Mouse (Mus musculus) T-cell, adult 2 months (primary cell): ENCODE results near the gene Cyp4f15.
"Not testable (repeated sequence)": the region's sequence is repeated elsewhere in the genome, so short reads cannot be mapped to it uniquely, and the experiment has no call there.

Experiments
- DNase-seq: peaks from one replicate; pipeline ENCODE4 v3.0.0; 2022; ENCODE audit warnings: low spot score

The Cyp4f15 gene

DNA sequence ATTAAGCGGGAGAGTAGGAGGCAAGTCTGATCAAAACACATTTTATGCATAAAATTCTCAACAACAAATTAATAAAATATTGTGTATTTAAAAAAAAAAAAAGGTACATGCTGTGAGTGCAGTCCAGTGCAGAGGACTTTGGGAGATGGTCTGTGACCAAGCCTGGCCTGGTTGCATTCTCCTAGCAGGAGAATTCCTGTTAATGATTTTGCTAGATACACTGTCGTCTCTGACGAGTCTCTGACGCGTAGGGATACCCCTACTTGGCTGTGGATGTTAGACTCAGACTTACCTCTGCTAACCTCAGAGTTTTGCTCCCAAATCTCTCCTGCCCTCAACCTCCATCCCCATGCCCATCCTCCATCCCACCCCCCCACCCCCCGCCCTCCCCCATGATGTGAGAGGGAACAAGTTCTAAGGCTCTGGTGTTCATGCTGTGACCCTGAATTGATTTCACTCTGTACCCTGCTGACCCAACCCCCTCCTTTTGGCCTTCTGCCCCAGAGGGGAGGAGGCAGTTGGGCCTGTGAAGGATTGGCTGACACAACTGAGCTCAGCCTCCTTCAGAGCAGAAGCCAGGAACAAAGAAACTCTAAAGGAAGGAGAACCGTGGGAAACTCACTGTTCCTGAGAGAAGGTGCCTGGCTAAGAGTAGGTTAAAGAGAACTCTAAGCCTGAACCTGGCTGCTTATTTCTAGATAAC, at the start of gene Cyp4f15:
Gene Cyp4f15, plus strand, starts transcription at position 580 of the 703 bp plus-strand sequence.
- no peak for DNase-seq

DNA sequence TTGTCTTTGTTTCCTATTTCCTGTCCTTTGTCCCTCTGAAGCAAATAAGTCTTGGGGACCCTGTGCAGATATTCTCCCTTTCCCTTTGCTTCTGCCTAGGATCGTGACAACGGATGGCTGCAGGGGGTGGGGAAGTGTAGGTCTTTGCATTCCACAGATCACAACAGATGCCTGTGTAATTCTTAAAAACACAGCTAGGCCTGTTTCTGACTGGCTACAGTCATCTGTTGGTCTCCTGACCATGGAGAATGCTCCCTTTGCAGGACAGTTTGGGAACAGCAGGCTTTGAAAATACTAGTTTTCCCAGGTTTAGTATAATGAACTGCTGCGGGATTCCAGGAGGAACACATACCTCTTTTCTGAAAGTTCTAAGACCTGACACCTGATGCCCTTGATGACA, 49.1 kb upstream of the Cyp4f15 start:
- DNase-seq = no peak

DNA sequence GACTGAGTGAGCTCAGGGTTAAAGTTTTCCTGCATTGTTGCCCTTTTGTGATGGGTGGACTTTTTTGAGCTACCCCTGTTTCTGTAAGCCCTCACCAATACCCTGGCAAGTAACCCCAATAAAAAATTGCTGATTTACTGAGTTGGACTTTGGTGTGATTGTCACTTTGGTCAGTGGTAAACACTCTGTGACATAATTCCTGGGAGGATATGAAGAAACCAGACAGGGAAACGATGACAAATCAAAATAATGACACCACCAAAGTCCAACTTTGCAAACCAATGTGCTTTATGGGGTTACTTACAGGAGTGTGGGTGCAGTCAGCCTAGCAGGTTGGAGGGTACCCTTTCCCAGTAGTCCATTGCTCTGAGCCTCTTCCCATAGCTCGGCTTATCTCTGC, 48.3 kb upstream of the Cyp4f15 start:
- no peak for DNase-seq

DNA sequence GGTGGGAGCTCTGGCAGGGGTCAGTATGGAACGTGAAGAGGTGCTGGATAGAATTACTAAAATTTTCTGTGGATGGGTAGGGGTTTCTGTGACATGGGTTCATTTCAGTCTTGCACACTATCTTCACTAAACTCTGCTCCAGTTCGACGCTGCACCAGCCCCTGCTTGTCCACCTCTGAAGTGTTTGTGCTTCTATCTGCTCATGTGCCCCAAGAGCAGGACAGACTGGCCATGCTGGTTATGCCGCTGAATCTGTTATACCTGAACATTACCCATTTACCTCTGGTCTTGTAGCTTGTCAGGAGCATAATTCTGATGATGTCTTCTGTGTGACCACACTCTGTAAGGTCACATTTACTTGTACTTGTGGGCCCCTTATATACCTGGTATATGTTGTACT, 38.8 kb upstream of the Cyp4f15 start:
- DNase-seq = no peak

DNA sequence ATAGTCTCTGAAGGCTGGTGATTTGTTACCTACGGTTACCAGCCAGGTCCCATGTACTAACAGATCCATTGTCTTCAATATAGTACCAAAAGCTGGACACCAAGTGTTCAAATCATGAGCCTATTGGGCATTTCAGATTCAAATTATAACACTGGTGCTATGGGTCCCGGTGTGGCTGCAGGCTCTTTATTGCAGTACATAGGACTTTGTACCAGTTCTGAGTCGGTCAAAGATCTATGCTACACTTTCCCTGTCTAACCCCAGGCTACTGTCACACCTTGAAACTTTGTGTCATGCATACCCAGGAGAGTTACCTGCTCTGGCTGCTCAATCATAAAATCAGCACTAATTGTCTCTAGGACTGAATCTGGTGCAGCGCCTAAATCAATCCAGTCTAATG, 31.6 kb upstream of the Cyp4f15 start:
- no peak for DNase-seq

DNA sequence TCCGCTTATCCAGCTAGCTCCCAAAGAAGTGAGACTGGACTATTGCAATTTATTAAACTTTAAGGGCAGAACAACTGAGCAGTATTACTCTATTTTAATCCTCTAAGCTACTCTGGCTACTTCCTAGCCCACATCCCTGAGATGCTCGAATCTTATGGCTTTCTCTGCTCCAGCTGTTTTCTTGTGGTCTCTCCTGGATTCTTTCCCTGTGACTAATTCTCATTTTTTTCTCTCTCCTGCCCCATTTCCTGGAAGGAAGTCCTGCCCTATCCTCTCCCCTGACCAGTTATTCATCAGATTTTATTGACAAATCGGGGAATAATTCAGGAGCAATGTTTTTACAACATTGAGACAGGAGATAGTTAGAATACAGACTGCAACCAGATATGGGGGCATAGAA, 28.4 kb upstream of the Cyp4f15 start:
- no peak for DNase-seq

DNA sequence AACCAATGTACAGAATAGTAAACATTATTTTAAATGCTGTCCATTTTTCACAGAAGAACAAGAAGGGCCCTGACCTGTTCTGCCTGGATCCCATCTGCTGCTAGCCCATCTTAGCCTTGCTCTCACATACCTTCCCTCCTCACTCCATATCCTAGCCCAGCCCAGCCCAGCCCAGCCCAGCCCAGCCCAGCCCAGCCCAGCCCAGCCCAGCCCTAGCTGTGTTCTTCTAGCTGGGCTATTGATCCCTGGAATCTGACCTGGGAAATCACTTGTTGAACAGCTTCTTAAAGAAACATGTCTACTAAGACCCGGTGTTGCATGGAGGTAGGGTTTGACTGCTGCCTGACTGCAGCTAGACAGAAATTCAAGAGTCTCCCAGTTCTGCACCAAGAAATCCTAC, 27.2 kb upstream of the Cyp4f15 start:
- DNase-seq = no peak

DNA sequence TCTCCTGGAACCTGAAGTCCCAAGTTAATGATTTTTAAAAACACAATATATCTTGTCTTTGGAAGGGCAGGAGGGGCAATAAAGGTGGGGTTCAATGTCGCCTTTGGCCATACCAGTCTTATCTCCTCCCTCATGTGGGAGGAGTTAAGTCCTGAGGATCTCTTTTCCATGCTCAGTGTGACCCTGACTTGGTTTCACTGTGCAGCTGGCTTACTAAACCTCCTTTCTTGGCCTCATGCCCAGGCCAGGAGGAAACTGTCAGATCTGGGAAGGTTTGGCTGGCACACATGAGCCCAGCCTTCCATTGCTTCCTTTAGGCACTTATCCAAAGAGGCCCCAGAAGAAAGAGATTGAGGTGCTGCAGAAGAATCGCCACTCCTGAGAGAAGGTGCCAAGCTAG, 26.7 kb upstream of the Cyp4f15 start, which contains the start of gene Cyp4f40:
Gene Cyp4f40, plus strand, starts transcription at position 189 of the 400 bp plus-strand sequence.
- no peak for DNase-seq

DNA sequence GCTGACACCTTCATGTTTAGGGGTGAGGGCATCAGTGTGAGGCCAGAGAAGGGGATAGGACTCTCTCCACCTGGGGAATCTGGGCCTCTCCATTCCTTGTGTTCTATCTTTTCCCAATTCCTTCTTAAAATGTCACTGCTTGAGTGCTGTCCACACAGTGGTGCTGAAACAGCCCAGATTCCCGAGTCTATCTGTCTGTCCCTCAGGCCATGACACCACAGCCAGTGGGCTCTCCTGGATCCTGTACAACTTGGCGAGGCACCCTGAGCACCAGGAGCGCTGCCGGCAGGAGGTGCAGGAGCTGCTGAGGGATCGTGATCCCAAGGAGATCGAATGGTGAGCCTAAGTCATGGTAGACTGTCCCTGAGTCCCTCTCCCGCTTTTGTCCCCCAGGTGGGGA, 11.5 kb upstream of the Cyp4f15 start:
- no peak for DNase-seq

DNA sequence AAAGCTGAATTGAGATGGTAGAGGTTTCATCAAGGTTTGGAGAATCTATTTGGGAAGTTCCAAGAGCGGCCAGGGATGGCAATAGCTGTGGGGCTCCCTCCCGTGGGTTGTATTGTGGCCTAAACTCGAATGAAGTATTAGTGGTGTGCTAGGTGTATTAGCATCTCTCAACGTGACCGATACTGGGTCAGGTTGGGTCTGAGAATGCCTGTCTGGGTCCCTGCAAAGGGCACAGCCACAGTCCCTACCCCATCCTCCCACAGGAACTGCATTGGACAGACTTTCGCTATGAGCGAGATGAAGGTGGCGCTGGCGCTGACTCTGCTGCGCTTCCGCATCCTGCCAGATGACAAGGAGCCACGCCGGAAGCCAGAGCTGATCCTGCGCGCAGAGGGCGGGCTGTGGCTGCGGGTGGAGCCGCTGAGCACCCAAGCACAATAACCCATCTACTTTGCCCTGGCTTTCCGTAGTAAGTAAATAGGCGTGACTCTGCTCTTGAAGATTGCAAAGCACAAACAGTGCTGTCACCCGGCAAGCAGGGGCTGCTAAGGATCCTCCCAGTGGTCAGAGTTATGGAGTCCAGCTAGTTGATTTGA, 9.3 kb upstream of the Cyp4f15 start:
- peak; percentile 56 for DNase-seq

DNA sequence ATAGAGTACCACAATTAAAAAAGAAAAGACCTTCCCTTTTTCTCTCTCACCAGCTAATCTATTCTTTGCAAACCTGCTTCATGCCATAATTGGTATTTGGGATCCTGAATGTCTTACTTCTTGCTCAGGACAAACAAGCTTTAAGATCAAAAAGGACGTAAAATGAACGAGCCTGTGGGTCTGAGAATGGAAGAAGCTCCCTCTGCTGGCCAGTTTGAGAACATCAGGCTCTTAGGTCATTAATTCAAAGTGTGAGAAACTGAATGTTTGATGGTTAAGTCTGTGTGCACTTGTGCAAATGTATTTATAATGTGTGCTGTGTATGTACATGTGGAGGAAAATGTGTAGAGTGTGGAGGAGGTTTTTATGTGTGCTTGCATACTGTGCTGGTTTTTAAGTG, 5.0 kb upstream of the Cyp4f15 start:
- peak; percentile 53 for DNase-seq

DNA sequence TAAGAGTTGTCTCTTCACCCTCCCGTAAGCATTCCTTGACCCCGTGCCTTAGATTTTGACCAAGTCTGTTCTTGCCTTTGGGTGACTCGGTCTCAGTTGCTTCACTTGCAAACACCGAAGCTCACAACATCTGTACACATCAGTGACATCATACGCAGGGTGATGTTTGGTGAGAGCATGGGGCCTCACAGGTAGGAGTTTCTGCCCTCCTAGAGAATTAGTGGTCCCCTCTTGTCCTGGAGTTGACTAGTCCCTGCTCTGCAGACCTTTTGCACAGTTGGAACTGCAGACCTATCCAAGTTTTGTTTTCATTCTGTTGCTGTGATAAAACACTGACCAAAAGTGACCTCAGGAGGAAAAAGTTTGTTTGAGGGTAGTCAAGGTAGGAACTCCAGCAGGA, 1.3 kb downstream of the Cyp4f15 start:
- DNase-seq = no peak

DNA sequence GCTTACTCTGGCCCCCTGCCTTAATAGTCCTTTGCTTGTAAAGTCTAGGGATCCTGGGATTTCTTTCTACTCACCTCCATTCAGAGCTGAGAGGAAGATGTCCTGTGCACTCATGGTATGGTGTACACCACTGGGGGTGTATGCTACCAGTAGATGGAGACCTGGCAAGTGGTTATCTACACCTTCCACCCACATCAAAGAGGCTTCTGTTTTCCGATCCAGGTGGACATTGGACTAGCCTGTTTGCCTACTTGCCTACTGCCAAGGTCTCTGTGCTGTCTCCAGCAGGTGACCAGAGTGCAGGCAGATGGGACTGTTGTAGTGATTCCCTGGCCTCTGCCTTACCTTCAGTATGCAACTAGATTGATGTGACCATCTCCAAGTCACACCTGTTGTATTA, 5.5 kb downstream of the Cyp4f15 start:
- DNase-seq = no peak

DNA sequence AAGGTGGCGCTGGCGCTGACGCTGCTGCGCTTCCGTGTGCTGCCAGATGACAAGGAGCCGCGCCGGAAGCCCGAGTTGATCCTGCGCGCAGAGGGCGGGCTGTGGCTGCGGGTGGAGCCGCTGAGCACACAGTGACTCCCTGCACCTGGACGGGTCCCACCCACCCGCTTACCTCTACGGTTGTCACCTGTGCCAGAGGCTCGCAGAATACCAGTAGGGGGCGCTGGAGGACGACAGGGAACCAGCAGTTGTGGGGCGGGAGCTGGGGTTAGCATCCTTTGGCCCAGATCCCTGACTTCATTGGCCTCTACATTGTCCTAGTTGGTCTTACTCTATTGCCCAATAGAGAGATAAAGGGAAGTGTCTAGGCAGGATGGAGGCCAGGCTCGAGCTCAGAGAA, 17.4 kb downstream of the Cyp4f15 start:
- peak; percentile 23 for DNase-seq

DNA sequence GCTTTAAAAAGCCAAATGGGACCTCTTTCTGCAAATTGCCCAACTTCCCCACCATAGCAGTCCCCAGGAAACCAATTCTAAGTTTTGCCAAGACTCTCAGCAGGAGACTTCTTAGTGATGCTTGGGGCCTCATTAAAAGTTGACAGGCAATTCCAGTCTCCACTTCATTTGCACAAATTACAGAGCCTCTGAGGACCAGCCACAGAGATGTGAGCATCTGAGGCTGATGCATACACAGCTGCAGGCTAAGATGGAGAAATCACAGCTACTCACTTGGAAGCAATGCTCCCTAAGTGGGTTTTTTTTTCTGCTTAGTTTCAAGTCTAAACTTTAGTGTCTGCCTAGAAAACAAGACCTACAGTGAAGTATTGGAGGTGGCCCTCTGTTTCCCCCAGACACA, 25.1 kb downstream of the Cyp4f15 start:
- not testable (repeated sequence) for DNase-seq

DNA sequence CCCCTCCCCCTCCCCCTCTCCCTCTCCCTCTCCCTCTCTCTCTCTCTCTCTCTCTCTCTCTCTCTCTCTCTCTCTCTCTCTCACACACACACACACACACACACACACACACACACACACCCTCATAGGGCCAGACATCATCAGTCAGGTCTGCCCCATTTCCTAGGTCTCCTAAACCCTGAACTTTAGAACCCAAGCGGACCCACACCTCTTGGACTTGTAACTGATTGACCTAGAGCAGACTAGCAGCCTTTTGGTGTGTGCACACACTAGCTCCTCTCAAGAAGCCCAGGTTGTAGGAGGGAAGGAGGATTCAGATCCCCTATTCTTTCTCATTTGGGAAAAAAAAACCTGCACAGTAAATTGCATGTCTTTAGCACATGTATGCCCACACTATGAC, 36.7 kb downstream of the Cyp4f15 start:
- DNase-seq = not testable (repeated sequence)

DNA sequence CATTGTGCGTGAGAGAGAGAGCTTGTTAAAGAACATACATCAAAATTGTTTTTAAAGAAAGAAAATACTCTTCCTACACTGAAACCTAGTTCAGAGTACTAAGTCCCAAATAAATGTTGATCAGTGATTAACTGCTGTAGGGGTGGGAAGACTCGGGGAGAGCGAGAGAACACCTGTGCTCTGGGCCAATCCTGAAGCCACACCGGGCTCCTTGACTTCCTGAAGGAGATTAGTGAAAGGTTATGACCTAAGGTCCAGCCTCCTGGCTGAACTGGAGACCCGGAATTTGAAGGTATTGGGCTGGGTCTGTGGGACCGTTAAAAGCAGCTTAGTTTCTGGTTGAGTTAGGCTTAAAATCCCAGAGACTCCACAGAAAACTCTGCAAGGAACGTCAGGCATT, 37.3 kb downstream of the Cyp4f15 start:
- DNase-seq = no peak

DNA sequence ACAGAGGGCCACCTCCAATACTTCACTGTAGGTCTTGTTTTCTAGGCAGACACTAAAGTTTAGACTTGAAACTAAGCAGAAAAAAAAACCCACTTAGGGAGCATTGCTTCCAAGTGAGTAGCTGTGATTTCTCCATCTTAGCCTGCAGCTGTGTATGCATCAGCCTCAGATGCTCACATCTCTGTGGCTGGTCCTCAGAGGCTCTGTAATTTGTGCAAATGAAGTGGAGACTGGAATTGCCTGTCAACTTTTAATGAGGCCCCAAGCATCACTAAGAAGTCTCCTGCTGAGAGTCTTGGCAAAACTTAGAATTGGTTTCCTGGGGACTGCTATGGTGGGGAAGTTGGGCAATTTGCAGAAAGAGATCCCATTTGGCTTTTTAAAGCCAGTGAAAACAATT, 40.9 kb downstream of the Cyp4f15 start:
- DNase-seq = not testable (repeated sequence)

DNA sequence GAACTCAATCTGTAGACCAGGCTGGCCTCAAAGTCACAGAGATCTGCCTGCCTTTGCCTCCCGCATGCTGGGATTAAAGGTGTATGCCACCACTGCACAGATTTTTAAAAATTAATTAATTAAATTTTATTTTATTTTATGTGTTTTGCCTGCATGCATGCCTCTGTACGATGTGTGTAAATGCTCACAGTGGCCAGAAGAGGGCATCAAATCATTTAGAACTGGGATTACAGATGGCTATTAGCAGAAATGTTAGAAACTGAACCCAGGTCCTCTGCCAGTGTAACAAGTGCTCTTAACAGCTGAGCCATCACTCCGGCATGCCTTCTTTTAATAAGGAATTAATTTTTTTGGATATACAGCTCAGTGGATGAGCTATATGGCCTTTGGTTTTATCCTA, 43.6 kb downstream of the Cyp4f15 start:
- DNase-seq = no peak

DNA sequence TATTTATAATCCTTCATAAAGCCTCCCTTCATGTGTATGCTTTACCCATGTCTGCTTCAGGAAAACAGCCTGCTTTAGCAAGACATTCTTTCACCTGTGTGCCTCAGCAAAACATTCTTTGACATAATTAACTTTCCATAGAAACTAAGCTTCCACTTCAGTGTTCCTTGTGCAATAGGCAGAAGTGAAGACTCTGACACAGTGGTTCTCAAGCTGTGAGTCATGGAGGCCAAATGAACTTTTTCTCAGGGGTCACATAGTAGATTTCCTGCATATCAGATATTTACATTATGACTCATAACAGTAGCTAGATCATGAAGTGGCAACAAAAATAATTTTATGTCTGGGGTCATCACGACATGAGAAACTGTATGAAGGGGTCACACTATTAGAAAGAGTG, 53.0 kb downstream of the Cyp4f15 start:
- no peak for DNase-seq

DNA sequence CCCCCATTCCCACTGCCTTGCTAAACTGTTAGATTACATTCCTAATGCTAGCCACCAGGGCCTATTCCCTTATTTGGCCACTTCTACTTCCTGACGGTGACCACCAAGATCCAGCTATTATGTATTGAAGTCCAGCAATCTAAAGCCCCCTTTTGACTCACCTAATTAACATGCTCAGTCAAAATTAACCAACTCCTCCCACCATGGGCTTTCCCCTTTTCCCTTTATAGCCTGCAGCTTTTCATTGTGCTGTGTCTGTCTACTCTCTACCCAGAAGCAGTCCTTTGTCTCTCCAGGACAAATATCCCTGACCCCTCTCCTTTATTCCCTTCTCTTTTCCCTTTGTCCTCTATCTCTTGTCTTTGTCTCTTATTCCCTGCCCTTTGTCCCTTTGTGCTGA, 55.6 kb downstream of the Cyp4f15 start:
- no peak for DNase-seq

DNA sequence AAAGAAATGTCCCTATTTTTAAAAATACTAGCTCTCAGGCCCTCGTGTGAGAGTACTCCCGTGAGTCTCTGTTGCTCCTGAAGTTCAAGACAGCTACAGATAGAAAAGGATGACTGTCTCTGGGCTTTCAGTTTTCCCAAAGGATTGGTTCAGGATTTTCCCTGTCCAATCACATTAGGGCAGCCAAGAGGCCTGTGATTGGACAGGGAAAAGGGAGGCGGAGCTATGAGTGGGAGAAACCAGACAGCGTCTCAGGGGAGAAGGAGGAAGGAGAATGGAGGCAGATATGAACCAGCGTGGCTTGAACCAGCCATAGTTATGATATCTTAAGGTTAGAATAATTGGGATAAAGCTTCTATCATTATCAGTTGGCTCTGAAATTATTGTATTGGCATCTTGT, 65.2 kb downstream of the Cyp4f15 start:
- no peak for DNase-seq
